Mouse (Mus musculus): ENCODE data around the gene Ube2z.

Ube2z gene

GRCm38 (mm10) chr11:96006367-96006851 lies 58.8 kb downstream of the Ube2z start:
- no peak for DNase-seq

DNA sequence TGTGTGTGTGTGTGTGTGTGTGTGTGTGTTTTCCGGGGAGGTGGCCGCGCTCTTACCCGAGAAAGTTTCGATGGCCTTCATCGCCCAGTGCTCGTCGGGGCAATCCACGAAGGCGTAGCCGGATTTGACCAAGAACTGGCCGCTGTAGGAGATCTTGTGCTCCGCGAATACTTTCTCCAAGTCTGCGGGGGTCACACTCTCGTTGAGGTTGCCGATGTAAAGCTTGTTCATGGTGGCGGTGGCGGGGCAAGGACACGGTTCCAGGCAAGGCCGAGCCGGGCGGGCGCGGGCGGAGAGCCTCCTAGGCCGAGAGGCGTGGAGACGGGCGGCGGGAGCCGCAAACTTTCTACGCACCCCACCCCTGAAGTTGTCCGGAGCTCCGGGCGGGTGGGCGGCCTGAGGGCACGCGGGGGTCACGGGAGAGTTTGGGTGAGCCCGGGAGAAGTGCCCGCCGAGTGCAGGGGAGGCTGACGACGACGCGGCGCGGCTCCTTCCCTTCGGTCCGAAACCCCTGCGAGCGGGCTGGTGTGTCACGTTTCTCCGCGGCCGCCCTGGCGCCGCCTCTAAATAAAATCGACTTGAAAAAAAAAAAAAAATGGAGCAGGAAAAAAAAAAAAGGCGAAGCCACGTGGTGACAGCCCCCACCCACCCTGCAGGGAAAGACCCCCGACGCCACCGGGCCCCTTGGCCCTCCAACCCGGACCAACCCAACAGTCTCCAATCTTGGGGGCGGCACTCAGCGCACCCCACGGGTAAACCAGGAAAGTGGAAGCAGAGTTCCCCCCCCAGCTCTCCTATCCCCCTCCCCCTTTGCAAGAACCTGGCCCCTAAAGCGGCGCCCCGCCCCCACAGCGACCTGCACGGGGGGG lies 59.6 kb downstream of the Ube2z start, which contains the start of gene Igf2bp1:
Gene Igf2bp1, minus strand, starts transcription at position 538 of the 869 bp plus-strand sequence.
- no peak for DNase-seq

- no peak for DNase-seq
Observed at GRCm38 (mm10) chr11:96004793-96005402, 60.3 kb downstream of the Ube2z start.

- DNase-seq, result no peak
Observed at GRCm38 (mm10) chr11:96003969-96004792, 61.0 kb downstream of the Ube2z start.

DNA sequence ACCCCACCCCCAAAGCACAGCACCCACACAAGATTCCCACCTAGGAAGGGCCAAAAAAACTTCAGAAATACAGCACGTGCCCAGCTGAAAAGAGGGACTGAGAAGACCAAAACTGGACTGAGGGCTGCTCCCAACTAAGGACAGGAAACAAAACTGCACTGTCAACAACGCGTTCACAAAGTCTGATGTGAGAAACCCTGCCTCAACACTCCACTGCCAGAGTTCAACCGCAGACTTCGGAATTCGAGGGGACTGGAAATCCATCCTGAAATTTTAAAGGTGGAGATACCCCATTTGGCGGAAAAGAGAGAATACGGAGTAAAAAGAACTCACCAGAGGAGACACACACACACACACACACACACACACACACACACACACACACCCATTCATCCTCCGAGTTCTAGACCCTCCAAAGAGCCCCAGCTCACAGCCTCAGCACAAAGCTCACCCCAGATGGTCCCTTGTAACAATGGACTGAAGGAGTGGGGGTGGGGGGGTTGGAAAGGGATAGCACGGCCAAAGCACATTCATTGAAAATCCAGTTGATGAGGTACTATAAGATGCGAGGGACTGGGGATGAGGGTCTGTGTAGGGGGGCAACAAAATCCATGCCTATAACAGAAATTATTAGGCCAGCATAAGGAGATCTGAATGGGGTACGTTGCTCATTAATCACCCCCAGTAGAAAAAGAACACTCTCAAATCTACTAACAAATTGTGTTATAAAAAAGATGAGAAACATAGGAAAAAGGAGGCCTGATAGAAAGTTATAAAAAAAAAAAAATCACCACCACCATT lies 61.9 kb downstream of the Ube2z start:
- DNase-seq, result no peak

All from thymus, adult 18-20 months (tissue).